Mouse (Mus musculus) CD8-positive naive resting alpha-beta T cell, adult 2 months (primary cell): ENCODE data around the gene Slc4a5.

Experiments
- DNase-seq, 2 experiments: peaks; one replicate each; pipeline ENCODE4 v3.0.0; 2022; ENCODE audit warnings: low read depth in 2 of 2, low spot score in 2 of 2

Gene Slc4a5

DNA sequence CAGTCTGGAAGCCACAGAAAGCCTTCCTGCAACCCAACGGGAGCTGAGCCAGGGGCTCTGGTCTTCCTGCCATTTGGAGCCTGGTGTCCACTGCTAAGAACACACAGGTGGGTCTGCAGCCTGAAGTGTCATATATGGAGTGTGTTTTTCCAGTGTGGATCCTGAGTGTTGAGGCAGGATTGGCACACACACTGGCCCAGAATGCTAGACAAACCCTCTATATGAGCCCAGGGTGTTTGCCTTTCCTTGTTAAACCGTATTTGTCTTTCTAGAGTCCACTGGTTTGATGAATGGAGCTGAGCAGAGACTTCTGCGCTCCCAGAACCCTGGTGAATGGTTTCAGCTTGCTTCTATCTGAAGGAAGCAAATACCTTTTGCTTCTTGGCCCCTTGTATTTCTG lies at the start of gene Slc4a5:
Slc4a5 (plus strand) TSS at position 15 of the 400 bp plus-strand sequence.
- DNase-seq: no peak

DNA sequence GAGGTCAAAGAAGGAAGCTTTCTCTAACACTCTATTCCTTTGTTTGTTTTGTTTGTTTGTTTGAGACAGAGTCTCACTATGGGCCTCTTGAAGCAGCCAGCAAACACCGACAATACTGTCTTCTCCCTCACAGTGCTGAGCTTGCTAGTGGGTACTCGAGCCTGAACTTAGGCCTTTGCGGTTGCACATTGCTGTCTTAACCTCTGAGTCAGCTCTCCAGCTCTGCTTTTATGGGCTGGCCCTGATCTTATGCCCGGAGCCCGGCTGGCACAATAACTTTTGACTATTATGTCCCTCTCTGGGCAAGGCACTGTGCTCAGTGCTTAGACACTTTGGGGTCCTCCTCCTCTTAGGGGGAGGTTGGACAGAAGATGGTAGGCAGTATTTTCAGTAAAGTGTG lies 49.8 kb upstream of the Slc4a5 start:
- no peak for DNase-seq

DNA sequence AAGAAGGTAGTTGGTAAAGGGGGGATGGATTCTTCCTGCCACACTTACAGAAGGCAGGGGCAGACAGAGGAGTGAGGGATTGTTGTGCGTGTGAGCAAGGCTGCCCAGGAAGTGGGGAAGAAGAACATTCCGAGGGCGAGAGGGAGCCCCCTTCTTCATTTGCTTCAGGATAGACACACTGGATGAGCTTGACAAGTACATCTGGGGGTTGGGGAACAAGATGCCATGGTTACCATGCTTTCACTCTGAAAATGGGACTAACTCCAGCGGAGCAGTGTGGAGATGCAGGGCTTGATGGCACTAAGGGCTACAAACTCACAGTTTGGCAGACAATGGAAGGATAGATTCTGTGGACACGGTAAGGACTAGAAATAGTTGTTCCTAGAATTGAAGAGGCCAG lies 48.6 kb upstream of the Slc4a5 start:
- no peak for DNase-seq

DNA sequence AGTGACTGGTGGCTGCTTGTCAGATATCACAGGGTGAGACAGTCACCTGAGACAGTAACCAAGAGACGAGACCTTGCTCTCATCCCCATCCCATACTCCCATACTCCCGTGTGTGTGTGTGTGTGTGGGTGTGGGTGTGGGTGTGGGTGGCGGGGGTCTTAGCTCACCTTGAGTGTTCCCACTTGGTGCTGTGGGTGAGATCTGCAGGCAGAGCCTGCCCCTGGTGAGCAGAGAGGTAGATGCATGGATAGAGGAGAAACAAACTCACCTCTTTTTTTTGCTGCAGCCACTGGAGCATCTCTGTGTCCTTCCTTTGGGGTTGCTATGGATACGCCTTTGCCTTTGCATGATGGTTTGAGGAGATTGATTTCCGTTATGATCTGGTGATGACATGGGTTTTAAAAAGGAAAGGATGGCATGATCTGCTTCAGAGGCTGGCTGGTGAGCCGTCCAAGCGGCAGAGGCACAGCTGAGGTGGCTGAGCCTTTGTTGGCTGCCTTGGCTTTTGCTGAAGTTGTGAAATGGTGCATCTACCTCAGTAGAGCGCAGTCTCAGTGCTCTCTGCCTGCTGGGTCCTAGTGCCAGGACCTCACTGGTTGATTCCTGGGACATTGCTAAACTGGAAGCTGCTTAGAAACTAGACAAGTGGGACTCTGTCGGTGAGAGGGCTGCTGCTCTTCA lies 47.2 kb upstream of the Slc4a5 start:
- DNase-seq: no peak

DNA sequence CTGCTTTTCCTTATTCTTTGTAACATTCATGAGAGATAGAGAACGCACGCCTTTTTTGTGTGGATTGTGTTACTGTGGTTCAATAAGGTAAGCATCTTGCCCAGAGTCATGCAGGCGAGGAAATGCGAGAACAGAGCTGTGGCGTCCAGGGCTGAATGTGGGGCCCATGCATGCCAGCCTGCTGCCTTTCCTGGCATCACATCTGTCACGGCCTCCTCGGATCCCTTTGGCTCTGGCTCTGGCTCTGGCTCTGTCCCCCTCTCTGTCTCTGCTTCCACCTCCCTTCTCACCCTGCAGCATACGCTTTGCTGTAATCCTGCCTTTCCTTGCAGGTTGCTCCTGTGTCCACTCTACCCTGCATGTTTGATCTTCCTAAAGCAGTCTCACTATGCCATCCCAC lies 43.6 kb upstream of the Slc4a5 start:
- no peak for DNase-seq

DNA sequence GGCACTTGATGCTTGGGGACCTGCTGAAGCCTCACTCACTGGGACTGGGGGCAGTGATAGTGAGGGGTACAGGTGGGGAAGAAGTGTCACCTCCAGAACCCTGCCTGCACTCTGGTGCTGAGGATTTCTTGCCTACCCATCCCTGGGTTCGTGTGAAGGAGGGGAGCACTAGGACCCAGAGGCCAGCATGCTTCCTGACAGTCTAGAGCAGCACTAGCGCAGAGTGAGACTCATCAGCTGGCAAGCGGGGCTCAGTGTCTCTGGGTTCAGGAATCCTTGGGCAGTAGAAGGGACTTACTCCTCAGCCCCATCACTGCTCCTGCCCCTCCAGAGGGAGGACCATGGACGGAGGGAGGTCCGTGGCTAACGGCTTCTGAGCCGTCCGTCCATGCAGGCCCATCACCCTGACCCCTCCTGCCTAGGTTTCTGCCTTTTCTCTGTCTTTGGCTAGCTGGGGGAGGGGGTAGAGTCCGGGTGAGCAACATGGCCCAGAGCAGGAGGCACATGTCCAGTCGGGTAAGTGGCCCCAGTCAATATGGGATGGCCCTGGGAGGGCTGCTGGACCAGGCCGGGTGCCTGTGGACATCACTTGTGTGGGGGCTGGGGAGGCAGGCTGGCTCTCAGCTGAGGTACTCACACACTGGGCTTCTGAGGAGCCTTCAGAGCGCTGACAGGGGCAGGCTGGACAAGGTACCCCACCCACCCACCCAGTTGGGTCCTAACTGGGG lies 40.1 kb upstream of the Slc4a5 start:
- DNase-seq: no peak

DNA sequence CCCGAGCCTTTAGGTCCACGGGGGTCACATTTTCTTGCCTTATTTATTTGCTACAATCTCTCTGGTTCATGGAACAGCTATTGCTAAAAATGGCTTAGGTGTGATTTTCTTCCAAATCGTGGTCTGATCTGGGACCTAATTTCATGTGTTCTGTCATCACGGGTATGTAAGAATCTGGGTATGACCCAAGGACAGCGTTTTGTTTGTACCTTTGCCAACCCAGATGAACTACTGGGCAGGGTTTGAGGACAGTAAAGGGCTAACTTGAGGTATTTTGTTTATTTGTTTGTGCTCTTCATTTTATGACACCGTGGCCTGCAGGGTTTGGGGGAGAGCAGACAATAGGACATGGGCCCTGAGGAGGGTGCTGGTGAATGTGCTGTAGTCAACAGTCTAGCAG lies 39.0 kb upstream of the Slc4a5 start:
- no peak for DNase-seq

DNA sequence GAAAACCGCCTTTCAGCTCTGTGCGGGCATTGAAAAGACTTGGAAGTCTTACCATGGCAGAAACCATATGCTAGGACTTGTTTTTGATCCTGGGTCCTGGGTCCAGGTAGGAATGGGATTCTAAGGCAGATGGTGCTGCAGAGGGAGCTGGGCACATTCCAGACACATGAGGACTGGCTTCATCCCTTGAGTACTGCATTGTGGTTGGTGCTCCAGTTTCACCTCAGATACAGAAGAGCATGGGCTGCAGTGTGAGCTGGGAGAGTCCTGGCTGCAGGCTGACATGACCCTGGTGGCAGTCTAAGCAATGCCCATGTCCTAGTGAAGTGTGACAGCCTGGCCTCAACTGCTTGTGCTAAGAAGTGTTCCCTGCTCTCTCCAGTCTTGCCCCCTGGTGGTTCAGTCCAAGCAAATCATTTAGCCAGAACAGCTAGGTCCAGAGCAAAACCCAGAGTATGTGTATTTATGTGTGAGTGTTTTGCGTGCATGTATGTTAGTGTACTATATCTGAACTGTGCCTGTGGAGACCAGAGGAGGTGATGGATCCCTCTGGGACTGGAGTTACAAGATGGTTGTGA lies 34.7 kb upstream of the Slc4a5 start:
- no peak for DNase-seq

DNA sequence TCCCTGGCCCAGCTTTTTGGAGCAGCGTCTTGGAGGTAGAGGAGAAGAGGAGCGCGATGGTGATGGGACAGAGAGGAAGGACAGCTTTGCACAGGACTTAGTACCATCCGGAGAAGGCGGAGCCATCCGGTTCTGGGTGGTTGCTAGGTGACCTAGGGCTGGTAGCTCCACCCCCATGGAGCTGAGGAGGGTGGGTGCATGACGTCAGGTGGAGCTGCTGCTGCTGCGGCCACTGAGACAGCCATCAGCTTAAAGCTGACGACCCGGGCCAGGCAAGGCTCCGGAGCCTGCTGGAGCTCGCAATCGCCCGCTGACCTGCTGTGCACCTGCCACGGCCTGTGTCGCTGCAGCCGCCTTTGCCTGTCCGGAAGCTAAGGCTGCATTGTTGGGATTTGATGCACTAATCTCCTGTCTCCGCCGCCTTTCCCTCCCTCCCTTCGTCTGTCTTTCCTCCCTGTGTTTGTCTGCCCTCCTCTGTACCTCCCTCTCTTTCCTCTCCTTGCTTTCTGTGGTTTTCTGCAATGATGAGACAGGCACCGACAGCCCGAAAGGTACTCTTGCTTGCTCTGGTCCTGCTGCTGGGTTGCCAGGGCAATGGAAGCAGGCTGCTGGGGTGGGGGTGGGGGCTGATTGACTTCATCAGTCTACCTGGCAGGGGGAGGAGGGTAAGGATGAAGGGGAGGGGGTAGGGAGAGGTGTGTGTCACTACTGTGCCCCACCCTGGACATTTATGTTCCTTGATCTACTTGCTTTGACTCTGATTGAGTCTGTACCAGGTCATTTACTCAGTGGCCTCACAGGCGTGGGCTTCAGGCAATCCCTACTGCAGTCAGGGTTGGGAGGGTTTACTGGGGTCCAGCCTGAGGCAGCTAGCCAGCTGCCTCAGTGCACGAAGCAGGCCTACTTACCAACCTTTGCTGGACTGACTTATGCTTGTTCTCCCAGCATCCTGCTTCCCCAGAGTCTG lies 33.5 kb upstream of the Slc4a5 start:
- peak in 1 of 2 experiments; percentile 28 for DNase-seq

DNA sequence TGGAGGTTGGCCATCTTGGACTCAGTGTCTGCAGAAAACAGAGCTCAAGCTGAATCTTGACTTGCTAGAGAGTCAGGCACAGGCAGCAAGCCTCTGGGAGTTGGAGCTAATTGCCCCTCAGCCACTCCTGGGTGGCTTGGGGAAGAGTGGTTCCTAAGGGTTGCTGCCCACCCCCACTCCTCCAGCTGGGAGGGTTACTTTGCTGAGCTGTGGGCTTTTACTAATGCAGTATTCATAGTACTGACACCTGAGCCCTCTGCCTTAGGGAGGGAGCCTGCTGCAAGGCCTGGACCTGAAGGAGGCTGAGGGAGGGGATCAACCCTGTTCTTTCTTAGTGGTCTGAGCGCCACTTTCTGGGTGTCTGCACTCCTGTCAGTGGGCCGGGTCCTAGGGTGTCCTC lies 32.7 kb upstream of the Slc4a5 start:
- DNase-seq: no peak

DNA sequence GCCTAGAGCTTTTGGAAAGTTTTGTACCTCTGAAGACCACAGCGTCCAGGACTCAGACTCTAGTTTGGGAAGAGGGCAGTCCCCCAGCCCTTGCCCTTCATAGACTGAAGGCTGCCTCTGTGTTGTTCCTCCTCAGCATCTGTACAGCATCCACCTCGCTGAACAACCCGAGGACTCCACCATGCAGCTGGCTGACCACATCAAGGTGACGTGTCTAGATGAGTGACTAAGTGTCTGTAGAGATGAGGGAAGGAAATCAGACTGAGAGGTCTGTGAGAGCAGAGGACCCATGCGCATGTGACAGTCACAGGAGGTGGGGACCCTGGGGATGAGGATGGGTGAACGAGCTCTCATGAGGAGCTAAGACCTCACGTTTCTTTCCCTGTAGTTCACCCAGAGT lies 26.1 kb upstream of the Slc4a5 start:
- DNase-seq: no peak

DNA sequence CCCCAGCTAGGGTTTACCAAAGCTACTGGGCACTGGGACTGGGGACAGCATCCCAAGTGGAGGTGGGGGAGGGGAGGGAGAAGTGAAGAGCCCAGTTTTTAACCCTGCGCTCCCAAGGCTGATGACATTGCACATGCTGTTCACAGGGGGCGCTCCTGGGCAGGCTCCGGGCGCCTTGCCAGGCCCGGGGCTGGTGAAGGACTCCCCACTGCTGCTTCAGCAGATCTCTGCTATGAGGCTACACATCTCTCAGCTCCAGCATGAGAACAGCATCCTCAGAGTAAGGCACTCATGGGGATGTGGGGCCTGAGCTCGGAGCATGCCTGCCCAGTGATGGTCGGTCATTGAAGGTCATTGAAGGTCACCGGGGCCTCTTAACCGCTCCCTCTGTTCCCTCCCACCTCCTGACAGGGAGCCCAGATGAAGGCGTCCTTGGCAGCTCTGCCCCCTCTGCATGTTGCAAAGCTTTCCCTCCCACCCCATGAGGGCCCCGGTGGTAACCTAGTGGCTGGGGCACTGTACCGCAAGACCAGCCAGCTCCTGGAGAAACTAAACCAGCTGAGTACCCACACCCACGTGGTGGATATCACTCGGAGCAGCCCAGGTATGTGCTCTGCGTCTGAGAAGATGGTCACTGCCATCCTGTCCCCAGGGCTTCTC lies 22.2 kb upstream of the Slc4a5 start:
- no peak for DNase-seq

DNA sequence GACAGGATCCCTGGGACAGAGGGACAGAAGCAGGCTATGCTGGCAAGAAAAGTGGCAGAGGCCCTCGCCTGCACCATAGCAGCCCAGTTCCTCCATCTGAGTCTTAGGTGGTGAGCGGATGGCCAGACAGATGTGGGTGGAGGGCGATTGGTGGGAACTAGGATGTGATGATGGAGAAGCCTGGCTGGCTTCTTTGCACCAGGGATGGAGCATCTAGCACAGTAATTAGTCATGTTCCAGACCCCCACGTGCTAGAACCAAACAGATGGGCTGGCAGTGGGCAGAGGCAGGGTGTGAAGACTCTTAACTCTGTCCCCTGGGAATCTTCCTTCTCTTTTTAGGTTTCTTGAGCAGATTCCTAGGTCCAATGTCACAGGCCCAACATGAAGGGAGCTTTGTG lies 16.3 kb upstream of the Slc4a5 start:
- no peak for DNase-seq

DNA sequence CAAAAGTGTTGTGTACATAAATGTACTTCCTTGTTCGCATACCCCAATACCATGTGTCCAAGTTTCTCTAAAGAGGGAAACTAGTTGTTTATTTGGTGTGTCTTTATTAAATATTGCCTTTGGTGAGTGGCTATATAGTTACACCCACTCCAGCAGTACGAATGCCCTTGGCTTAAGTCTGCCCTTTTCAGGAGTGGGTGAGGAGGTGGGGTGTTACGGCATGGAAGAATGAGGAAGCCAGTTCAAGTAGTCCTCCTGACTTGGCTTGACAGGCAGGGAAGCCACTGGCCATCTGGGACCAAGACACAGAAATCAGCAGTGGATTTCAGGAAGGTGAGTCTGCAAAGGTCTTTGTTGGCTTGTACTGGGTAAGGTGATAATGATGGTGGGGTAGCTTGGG lies 13.8 kb upstream of the Slc4a5 start:
- DNase-seq: no peak

DNA sequence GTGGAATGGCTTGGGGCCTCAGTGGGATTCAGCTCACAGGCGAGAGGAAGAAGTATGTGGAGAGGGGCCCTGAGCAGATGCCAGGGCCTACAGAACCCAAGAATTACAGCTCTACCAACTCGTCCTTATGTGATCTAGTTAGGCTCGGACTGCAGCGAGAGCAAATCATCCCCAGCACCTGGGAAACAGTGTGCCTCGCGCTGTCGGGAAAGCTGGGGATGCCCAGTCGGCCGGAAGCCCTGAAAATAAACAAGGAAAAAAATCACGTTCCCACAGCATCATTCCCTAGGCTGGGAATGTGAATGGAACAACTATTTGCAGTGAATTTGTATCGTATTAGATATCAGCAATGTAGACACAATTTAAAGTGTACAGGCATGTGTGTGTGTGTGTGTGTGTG lies 13.3 kb upstream of the Slc4a5 start:
- no peak for DNase-seq

DNA sequence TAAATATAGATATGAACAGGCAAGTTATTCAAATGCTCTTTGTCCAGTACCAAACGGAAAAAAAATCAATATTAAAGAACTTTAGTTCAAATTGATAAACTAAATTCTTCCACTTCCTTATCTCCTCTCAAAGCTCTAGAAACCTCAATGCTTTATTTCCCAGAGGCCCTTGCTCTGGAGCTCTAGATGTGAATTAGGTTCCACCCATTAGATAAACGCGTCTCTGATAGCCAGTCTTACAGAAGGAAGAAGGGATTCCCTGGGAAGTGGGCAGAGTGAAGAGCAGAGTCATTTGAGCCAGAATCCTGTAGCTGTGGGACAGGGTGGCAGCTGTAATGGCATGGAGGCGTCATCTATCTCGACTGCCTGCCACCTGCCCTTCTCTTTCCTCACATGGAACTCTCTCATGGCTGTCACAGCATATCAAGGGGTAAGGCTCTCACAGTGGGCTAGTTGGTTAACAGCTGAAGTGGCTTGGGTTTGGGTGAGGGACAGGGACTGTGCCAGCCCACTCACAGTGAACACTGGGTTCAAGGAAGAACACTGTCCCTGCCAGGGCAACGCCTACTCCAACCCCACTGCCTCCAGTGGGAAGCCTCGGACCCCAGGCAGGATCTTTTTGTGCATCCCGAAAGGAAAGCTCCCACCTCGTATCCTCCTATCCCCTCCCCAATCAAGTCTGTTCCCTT lies 12.1 kb upstream of the Slc4a5 start:
- no peak for DNase-seq

DNA sequence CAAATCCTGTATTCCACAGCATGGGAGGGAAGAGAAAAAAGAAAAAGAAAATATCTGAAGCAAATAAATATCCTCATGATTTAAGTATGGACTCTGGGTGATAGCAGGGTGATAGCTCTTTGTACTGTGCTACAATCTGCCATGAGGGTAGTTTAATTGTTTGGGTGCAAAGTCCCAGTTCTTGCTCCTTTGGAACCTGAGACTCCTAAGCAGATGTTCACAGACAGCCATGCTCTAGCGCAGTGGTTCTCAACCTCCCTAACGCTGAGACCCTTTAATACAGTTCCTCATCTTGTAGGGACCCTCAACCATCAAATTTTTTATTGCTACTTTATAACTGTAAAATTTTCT lies 11.6 kb upstream of the Slc4a5 start:
- DNase-seq: no peak

DNA sequence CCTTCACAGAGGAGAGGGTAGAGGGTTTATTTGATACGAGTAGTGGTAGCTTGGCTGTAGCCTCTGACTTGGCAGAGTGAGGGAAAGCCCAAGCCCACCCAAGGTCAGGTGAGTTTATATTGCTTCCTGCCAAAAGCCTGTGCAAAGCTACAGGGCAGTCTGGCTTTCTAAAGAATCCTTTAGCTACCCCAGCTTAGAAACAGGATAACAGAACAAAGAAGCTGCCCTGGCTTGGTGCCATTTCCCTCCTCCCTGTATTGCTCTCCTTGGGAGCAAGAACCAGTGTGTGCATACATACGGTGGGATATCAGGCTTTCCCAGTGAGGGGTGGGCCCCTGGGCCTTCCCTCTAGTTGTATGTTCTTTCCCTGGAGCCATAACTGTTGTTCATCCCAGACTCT lies 9.1 kb upstream of the Slc4a5 start:
- no peak for DNase-seq

DNA sequence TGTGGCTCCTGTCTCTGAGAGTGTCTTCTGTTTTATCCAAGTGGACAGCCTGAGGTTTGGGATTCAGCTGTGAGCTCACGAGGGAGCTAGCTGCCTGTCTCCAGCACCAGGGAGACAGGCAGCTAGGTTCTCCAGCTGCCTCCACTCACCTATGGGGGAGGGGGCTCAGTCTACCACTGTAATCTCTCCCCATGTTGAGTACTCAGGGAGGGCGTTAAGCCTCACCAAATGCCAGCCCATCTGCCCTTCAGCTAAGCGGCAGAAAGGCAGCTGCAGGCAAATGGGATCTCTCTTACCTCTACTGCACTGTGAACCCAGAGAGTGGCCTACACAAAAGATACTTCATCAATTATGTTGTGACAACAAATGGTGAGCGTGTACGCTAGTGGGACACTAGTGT lies 8.1 kb upstream of the Slc4a5 start:
- DNase-seq: no peak

DNA sequence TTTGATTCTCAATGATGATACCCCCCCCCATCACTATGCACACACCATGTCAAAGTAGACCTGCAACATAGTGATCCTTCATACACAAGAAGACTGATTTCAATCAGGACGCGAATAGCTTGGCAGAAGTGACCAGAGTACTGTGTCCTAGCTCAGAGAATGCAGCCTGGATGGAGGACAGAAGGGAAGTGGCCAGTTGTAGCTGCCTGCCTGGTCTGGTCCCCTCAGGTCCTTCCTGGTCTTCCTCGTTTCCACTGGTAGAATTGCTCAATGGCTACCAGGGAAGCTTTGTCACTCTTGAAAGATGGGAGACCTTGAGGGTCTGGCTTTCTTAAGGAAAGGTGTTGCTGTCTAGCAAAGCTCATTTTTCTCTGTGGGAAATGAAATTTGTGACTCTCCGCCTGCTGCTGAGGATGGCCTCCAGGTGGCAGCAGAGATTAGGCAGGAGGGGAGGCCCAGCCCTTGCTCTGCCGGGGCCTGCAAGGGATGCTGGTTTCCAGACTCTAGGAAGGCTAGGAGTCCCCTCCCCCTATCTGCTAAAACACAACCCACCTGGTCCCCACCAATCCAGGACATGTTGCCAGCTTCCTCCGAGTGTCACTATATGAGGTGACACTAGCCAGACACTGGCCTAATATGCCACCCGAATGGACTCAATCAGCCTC lies 4.5 kb upstream of the Slc4a5 start:
- DNase-seq: peak; percentile 26 to 50
